Mouse (Mus musculus): ENCODE measurements around the gene Igfbp2. TPM values are rescaled to one million over a fixed set of nuclear protein-coding genes. Genes with fewer than 3 reads are reported as not detected.

The Igfbp2 gene
- polyA plus RNA-seq, 1 experiment from 2014 or later: 429 TPM

Other genes with a start within 250 kb of the Igfbp2 start
- 32.6 and 34.7 TPM in 2 replicates for gene Smarcal1, start 241.3 kb upstream of the Igfbp2 start, polyA plus RNA-seq (2016; fragmentation: Nextera tagmentation; extraction: Ambion mirVana)
- gene Ankar, start 123.9 kb upstream of the Igfbp2 start, polyA plus RNA-seq (2016; fragmentation: Nextera tagmentation; extraction: Ambion mirVana): not detected in 2 replicates
- 1,687 and 1,781 TPM in 2 replicates for gene Rpl37a, start 113.2 kb upstream of the Igfbp2 start, polyA plus RNA-seq (2016; fragmentation: Nextera tagmentation; extraction: Ambion mirVana)
- 142 and 150 TPM in 2 replicates for gene Igfbp5, start 50.4 kb downstream of the Igfbp2 start, polyA plus RNA-seq (2016; fragmentation: Nextera tagmentation; extraction: Ambion mirVana)
- gene Tnp1, start 191.4 kb downstream of the Igfbp2 start, polyA plus RNA-seq (2016; fragmentation: Nextera tagmentation; extraction: Ambion mirVana): not detected in 2 replicates